Mouse (Mus musculus) liver, embryonic 14.5 days (tissue): ENCODE results near the gene Ccne1. TPM values are rescaled to one million over a fixed set of nuclear protein-coding genes. Genes with fewer than 3 reads are reported as not detected.
A peak's percentile ranks its signal among the peaks of the same experiment; 100 is the strongest.

Source experiments
- ATAC-seq: fragments of 200-750 bp; cut with Nextera tagmentation; 2 replicates; pipeline ENCODE4 v1.8.0; 2017; ENCODE audit warnings: moderate number of reproducible peaks, mild to moderate bottlenecking, moderate library complexity; ENCODE audit not compliant: insufficient read depth
- DNase-seq, 3 experiments: peaks; one replicate each; pipeline ENCODE4 v3.0.0-alpha.2; 2012 to 2013; ENCODE audit warnings: low read depth in 3 of 3, low spot score in 3 of 3
- H3K27ac ChIP-seq: fragments of 300-500 bp; sonication (generic); 2 replicates; pipeline ENCODE4 v1.5.1; 2014; ENCODE audit warnings: moderate library complexity, mild to moderate bottlenecking, control low read depth, inconsistent platforms
- H3K27me3 ChIP-seq: fragments of 300-500 bp; sonication (generic); 2 replicates; pipeline ENCODE4 v1.6.1; 2014; ENCODE audit warnings: mild to moderate bottlenecking, low read length, moderate library complexity; ENCODE audit not compliant: control insufficient read depth, insufficient read depth
- H3K36me3 ChIP-seq: fragments of 300-500 bp; sonication (generic); replicated peaks from 2 replicates; pipeline ENCODE4 v1.6.1; 2014; ENCODE audit warnings: low read depth; ENCODE audit not compliant: control insufficient read depth, insufficient read depth
- H3K4me1 ChIP-seq, 2 experiments: fragments of 200-500 bp in 1 of 2; fragments of 300-500 bp in 1 of 2; sonication (generic) in 1 of 2; replicated peaks; 2 replicates each; pipeline ENCODE4 v1.6.1; 2012 to 2014; ENCODE audit warnings: antibody characterized with exemption in 1 of 2, inconsistent platforms in 1 of 2, low read length in 1 of 2; ENCODE audit not compliant: control insufficient read depth in 2 of 2, insufficient read depth in 2 of 2
- H3K4me2 ChIP-seq: fragments of 300-500 bp; sonication (generic); 2 replicates; pipeline ENCODE4 v1.6.1; 2014; ENCODE audit warnings: low read depth, mild to moderate bottlenecking, control low read depth, moderate library complexity
- H3K4me3 ChIP-seq, 2 experiments: fragments of 200-500 bp in 1 of 2; fragments of 300-500 bp in 1 of 2; sonication (generic) in 1 of 2; 2 replicates each; pipeline ENCODE4 v1.5.1; 2012 to 2014; ENCODE audit warnings: low read depth in 2 of 2, low read length in 2 of 2, mild to moderate bottlenecking in 2 of 2, control low read depth in 1 of 2, inconsistent platforms in 1 of 2, moderate library complexity in 1 of 2; ENCODE audit not compliant: insufficient read depth in 1 of 2
- H3K9ac ChIP-seq: fragments of 300-500 bp; sonication (generic); replicated peaks from 2 replicates; pipeline ENCODE4 v1.6.1; 2014; ENCODE audit warnings: mild to moderate bottlenecking, control low read depth, moderate library complexity
- H3K9me3 ChIP-seq: fragments of 300-500 bp; sonication (generic); 2 replicates; pipeline ENCODE4 v1.6.1; 2016; ENCODE audit warnings: low read length, mixed read lengths; ENCODE audit not compliant: control insufficient read depth
- CTCF ChIP-seq: IDR thresholded peaks from 2 replicates; pipeline ENCODE4 v1.5.1; 2016; ENCODE audit warnings: antibody characterized with exemption, low read depth, control low read depth
- EP300 ChIP-seq: IDR thresholded peaks from 2 replicates; pipeline ENCODE4 v1.6.1; 2016; ENCODE audit warnings: antibody characterized with exemption, low read depth
- WGBS: fragments of 180-500 bp; shearing (Covaris S2); extraction: QIAGEN DNeasy Blood & Tissue Kit; methylation state at CpG from one replicate; pipeline ENCODE4 v1.1.7; 2014; ENCODE audit not compliant: insufficient replicate concordance; 5-methylcytosine and 5-hydroxymethylcytosine counted together
- polyA plus RNA-seq, 2 experiments: library from polyadenylated mRNA; depleted of rRNA in 1 of 2; stranded (reverse) in 1 of 2; unstranded in 1 of 2; fragments of >200 nt; fragmentation: Nextera tagmentation in 1 of 2; extraction: Ambion mirVana in 1 of 2; gene quantifications; 2 replicates each; pipeline versions ENCODE4 v1.2.1 to v1.2.3; 2012 to 2014

Gene Ccne1
- polyA plus RNA-seq, 2 experiments = 71.1 to 87.8 TPM

DNA sequence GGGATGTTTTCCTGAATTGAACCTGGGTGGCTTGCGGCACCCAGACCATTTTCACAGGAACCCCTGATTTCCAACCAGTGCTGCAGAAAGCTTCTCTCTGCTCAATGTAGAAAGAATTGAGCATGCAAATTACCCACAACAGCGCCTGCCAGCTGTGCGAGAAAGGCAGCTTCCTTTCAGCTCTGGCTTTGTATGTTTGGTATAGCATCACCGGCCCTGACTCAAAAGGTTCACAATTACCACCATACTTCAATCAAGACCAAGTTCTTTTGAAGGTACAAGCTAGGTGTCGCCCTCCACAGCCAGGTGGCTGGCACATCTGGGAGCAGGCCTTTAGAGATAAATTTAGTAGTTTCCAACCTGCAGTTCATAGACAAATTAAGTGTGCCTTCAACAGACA, 3.2 kb downstream of the Ccne1 start:
- H3K36me3 ChIP-seq = peaks cover 57% of the 10 kb centered on the region
- no peak overlapping the region for H3K27ac ChIP-seq
- no peaks in the 10 kb centered on the region for H3K27me3 ChIP-seq
- 81% methylated on average over 5 of the region's 5 CpGs for WGBS
- DNase-seq (no peak), ATAC-seq (no peak)
- peak overlapping the region; percentile 84 for H3K4me2 ChIP-seq
- peaks cover 21 to 32% of the 10 kb centered on the region in 2 experiments for H3K4me1 ChIP-seq
- peak overlapping the region; percentile 17 to 73; a peak in 2 of 4 replicates for H3K4me3 ChIP-seq
- TF ChIP-seq EP300 (no peak), CTCF (peak; percentile 14; the same call in 1 of the 2 replicates)
- peak overlapping the region; percentile 10; the same call in 1 of the 2 replicates for H3K9ac ChIP-seq
- no peaks in the 10 kb centered on the region for H3K9me3 ChIP-seq

DNA sequence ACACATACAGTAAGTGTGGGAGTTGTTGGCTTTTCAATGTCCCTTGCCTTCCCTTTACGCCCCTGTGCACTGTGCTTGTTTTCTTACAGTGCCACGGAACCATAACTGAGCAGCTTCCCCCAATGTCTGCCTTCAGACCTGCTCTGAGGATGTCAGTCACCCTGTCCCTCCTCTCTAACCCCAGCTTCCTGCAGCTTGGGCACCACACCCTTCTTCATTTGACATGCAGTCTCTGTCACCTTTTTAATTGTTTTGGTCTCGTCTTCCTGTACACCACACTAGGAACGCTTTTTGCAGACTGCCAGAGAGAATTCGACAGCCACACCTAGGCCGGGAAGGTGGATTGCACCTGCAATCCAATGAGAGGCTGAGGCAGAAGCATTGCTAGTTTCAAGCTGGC, 13.0 kb downstream of the Ccne1 start:
- no peaks in the 10 kb centered on the region for H3K27me3 ChIP-seq
- 0 out of 4 replicates have a peak, but pooled peaks cover 0 to 1% of the 10 kb centered on the region in 2 experiments for H3K4me1 ChIP-seq
- no peaks in the 10 kb centered on the region for H3K9me3 ChIP-seq
- no peak overlapping the region for H3K4me2 ChIP-seq
- peaks cover 29% of the 10 kb centered on the region for H3K36me3 ChIP-seq
- ATAC-seq (no peak), DNase-seq (no peak)
- WGBS = 56% methylated on average over 6 of the region's 6 CpGs
- TF ChIP-seq EP300 (no peak), CTCF (no peak)
- H3K27ac ChIP-seq = no peak overlapping the region
- H3K9ac ChIP-seq = no peak overlapping the region
- H3K4me3 ChIP-seq = no peak overlapping the region

DNA sequence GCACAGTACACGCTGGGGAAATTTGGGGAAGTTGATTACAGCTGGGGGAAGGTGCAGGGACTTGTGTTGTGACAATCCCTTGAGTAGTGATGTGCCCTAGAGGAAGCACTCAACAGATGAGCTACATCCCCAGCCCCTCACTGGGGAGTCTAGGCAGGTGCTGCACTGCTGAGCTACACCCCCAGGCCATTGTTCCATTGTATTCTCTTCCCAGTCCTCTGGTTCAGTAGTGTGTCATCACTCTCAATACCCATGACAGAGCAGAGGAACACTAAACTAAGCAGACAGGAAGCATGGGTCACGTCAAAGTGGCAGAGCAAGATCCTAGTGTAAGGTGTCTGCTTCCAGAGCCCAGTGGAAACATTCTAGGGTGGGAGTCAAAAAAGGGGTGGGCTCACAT, 14.2 kb downstream of the Ccne1 start:
- ATAC-seq = no peak
- WGBS = 24% methylated on average over 2 of the region's 2 CpGs
- 0 out of 4 replicates have a peak, but pooled peaks cover 0 to 2% of the 10 kb centered on the region in 2 experiments for H3K4me1 ChIP-seq

DNA sequence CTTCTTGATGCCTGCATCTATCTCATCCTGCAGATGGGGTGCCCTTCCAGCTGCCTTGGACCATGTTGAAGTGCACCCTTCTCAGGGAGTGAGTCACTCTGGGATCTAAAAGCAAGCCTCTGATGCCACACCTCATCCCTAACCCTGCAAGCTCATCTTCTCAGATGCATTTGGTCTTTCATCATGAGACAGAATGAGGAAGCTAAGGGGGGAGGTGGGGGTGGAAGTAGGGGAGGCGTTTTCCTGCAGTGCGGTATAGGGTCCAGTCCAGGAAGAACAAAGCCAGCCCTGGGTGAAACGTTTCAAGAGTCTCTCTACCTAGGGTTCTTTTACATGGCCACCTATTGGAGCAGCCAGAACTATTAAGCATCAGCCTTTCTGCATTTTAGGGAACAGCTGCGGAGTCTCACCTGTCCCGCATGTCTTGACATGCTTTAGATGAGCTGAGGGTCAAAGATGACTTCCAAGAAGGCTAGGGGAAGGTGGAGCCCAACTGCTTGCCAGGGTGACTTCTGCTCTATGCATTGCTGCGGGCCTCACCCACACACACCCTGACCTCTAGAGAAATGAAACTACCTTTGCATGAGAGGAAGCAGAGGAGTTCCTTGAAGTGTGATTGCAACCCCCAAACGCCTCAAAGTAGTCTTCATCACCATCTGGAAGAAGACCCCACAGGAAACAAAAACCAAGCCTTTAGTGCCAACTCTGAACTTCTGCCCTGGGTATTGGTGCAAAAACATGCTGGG, 17.2 kb downstream of the Ccne1 start:
- Histone ChIP-seq H3K36me3 (no peaks in the 10 kb centered on the region), H3K27ac (no peak overlapping the region), H3K4me3 (no peak overlapping the region), H3K4me1 (peaks cover 6 to 9% of the 10 kb centered on the region in 2 experiments), H3K27me3 (no peaks in the 10 kb centered on the region), H3K9ac (no peak overlapping the region), H3K9me3 (no peaks in the 10 kb centered on the region), H3K4me2 (no peak overlapping the region)
- WGBS = 32% methylated on average over 7 of the region's 7 CpGs
- TF ChIP-seq EP300 = no peak
- no peak for TF ChIP-seq CTCF
- no peak for ATAC-seq
- no peak for DNase-seq

More for the DNA sequence above, 14.2 kb downstream of the Ccne1 start:
- no peak overlapping the region for H3K9ac ChIP-seq
- no peak for DNase-seq
- no peak overlapping the region for H3K4me3 ChIP-seq
- TF ChIP-seq CTCF = no peak
- no peak for TF ChIP-seq EP300
- no peaks in the 10 kb centered on the region for H3K27me3 ChIP-seq
- no peaks in the 10 kb centered on the region for H3K9me3 ChIP-seq
- H3K27ac ChIP-seq = no peak overlapping the region
- peaks cover 16% of the 10 kb centered on the region for H3K36me3 ChIP-seq
- no peak overlapping the region for H3K4me2 ChIP-seq

DNA sequence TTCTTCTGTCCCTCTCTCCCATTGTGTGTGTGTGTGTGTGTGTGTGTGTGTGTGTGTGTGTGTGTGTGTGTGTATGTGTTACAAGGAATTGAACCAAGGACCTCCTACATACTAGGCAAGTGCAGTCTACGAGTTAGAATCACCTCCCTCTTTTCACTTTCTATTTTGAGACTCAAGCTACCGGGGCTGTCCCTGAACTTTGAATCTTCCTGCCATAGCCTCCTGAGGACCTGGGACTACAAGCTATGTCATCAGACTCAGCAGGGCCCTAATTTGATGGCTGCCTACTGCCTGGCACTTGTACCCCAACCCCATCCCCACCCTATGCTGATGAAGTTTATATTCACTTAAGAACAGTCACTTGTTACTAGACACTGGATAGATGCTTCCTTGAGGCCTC, 18.9 kb downstream of the Ccne1 start:
- DNase-seq (no peak), ATAC-seq (no peak)

More for the DNA sequence above, 18.9 kb downstream of the Ccne1 start:
- no peaks in the 10 kb centered on the region for H3K27me3 ChIP-seq
- no peak overlapping the region for H3K27ac ChIP-seq
- H3K36me3 ChIP-seq = no peaks in the 10 kb centered on the region
- 24% methylated on average over 2 of the region's 2 CpGs for WGBS
- H3K4me3 ChIP-seq = no peak overlapping the region
- no peak overlapping the region; the same call in 1 of the 2 replicates for H3K9ac ChIP-seq
- peaks cover 6 to 15% of the 10 kb centered on the region in 2 experiments for H3K4me1 ChIP-seq
- TF ChIP-seq CTCF = no peak
- no peak for TF ChIP-seq EP300
- no peak overlapping the region for H3K4me2 ChIP-seq
- H3K9me3 ChIP-seq = no peaks in the 10 kb centered on the region
